Mouse (Mus musculus) heart, adult 11 months (tissue): ENCODE data around the gene Mrpl41.

ENCODE experiments used
- DNase-seq: peaks from one replicate; pipeline ENCODE4 v3.0.0; 2022

The Mrpl41 gene

DNA sequence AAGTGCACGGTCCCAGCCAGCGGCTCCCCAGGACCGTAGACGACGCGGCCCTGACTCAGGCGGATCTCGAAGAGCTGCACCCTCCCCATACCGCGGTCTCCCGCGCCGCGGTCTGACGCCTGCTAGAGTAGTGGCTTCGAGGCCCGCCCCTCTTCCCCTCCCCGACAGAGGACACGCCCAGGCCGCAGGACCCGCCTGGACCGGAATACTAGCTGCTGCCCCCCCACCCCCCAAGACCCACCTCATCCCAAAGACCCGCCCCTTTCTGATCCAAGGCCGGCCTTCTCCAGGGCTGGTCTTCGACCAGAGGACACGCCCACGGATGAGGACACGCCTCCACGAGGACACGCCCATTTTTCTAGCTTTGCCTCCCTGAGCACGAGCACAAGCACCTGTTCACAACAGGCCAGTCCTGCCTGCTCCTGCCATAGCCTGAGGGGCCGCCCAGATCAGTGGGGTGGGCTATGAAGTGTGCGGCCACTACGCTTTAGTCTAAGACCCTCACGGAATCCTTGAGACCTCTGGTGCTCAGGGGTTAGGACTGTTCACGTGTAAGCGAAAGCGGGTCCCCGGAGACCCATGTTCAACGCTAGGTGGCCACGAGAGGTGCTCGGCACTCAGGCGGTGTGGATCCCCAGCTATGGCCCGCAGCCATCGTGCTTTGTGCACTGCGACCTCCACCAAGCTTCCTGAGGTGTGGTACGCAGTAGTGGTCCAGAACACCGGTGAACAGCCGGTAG lies 39.7 kb downstream of the Mrpl41 start, which contains the start of gene Arrdc1:
Gene Arrdc1 (minus strand): TSS at position 196 of the 740 bp plus-strand sequence.
- peak; percentile 99 for DNase-seq

DNA sequence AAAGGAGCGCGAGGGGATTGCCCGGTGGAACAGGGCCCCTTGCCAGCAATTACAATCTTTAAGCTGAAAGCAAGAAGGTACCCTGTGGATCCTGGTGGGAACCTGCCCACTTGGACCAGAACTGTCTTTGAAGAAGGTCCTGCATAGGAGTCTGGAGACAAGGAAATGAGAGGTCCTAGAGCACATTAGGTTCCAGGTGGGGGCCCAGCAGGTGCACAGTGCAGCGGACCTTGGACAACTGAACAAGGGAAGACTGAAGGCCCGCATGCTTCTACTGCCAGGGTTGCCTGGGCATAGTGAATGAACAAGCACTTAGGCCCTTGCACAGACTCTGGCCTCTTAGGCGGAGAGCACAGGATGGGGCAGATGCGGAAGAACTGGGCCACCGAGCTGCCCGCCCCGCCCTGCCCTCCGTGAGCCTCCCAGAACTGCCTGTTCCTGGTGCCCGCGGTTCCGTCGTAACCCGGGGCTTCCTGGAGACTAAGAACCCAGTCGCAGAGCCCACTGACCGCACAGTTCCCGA lies 40.4 kb downstream of the Mrpl41 start:
- DNase-seq: no peak

DNA sequence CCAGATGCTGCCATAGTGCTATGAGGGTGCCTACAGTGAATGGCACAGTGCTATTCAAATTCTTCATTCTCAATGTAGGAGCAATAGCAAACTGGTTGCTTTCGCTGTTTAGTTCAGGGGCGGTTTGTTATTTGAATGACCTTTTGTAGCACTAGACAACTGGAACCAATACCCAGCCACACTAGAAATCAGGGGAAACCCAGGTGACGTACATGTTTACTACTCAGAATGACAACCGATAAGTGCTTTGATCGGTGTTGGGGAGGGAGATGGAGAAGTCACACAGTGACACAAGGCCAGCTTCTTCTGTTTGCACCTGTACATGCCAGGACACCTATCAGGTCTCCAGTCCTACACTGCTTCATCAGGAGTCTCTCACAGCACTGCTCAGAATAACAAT lies 45.3 kb downstream of the Mrpl41 start:
- no peak for DNase-seq

DNA sequence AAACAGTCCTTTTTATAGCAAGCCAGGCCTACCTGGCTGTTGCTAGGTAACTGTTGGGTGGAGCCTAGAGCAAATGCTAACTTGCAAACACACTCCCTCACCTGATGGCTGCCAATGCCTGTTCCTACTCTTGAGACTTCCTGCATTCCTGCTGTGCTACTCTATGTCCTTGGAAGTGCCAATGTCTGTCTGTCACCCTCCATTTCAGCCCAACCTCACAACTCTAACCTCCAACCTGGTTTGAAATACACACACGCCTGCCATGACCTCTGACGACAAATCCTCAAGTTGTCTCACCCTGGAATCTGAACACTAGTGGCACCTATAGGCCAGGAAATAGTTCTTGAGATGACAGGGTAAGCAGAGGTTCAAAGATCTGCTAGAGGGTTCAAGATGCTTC lies 45.8 kb downstream of the Mrpl41 start:
- DNase-seq: no peak

DNA sequence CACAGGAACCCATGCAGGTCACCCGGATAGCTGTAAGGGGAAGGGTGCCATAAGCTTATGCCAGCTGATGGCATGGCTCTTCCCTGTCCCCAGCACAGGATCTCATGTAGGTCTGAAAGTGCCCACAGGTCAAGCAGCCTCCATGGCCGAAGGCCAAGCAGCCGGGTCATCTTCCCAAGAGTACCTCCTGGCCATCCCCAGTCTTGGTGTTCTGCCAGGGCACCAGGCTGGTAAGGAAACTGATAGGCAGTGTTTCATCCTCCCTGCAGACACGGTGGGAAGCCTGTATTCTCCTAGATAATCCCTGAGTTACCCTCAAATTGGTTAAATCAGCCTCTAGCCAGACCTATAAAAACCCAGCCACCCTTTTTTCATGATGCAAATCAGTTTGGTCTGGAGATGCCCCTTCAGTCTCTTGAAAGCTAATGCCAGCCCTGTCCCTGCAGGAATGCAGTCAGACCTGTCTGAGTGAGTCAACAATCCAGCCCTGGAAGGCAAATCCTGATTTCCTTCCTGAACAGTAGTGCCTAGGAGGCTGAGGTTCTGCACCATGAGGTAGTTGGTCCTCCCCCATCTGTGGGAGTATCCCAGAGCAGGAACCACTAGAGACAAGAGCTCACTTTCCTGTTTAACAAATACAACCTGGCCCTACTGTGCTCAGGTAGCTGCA lies 47.0 kb downstream of the Mrpl41 start:
- peak; percentile 91 for DNase-seq

DNA sequence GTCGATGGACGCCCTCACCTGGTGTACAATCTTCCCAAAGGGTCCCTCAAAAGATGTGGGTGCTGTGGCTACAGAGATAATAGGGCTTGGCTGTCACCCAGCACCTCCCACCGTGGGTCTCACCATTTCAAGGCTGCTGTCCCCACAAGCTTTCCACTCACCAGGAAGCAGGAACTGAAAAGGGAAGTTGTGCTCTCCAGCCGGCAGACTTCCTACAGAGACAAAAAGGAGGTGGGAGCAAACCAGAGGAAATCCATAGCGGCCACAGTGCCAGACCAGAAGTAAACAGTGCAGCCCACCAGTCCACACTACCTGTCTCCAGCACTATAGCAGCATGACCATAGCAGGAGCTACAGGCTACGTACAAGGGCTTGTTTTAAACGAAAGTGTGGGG lies 47.9 kb downstream of the Mrpl41 start:
- peak; percentile 90 for DNase-seq

DNA sequence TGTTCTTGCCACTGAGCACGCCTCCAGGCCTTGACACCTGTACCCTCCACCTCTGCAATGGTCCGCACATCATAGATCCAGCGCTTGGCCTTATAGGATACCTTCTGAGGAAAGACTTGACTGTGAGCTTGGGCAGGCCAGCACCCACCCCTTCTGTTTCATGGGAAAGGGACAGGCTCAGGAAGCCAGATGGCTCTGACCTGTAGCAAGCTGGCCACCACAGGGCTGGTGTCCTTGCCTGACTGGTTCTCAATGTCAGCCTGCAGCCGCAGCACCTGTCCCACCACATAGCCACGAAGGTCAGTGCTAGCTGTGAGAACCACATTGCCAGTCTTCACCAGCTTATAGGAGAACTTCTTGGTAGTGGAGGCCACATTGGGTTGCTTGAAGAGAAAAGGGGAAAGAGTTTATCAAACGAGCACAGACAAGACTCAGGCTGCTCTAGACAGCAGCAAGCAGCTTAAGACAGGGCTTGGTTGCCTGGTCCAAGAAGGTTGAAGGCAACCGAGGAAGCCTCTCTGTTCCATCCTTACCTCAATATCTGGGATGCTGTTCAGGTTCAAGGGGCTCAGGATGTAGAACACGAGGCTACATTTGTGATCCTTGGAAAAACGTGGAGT lies 48.4 kb downstream of the Mrpl41 start:
- DNase-seq: no peak

DNA sequence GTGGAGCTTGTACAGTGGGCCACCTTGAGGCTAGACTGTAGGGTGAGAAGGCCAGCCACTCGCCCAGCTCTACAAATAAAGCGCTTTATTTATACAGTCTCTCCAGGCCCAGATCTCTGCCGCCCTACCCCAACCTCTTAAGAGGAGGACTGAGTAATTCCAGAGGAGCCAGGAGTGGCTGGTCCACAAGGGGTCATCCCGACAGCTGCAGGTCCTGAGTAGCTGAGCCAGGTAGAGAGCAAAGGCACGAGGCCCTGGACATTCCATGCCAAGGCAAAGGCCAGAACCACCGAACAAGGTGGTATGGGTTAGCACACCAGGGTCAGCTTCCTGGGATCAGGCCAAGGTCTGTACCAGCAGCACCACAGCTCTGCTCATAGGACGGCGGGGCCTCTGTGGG lies 49.6 kb downstream of the Mrpl41 start:
- DNase-seq: peak; percentile 91
